Mouse (Mus musculus): ENCODE measurements at regions not wholly inside any gene's neighbourhood (a gene's known extent, or its start where the extent isn't known, plus 50 kb on each side); places are given as distances from the start of the nearest gene placed in this dataset.

- DNase-seq (ENCODE audit: low spot score in 2 of 2), result peak in 1 of 2 experiments; percentile 24
- intact Hi-C loops (cut with DNase I), result no loop called here
Measured at GRCm38 (mm10) chr14:109708733-109709132, 794.8 kb upstream of the Slitrk1 start.

DNA sequence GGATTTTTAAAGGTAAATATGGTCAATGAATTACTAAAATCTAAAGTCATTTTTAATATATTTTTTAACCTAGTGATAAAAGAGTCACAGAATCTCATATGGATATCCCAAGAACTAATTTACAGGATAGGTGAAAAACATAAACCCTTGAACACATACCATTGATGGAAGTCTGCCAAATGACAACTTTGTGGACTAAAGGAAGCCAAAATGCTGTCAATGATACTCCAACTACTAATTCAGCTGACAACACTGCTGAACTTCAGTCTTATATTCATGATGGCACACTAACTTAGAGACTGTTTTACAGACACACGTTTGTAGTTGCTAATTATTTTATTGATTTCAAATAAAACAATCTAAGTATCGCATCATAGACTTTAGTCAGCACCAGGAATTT, 786.3 kb upstream of the Slitrk1 start:
- intact Hi-C loops (cut with DNase I), result no loop called here

DNA sequence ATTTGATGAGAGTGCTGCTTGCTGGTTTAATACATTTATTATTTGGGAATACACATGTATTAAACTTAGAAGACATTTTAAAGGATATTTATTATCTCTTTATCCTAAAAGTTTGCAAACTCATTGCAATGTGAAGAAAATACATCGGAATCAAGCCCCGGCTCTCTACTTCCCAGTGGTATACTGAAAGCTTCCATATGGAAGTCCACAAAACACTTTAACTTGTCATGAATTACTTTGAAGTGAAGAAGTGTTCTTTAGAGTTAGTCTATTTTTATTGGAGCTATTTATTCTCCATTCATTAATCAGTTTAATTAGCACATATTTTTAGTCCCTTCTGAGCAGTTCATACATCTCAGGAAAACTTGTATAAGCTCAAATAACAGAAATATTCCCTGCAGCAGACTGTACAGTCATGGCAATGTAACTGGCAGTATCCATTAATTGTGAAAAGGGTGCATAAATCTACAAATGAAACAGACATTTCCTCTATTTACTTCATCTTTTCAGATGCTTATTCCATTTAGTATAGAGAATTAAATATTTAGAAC, 754.7 kb upstream of the Slitrk1 start:
- intact Hi-C loops (cut with DNase I), result no loop called here
- no peak for DNase-seq (ENCODE audit: low spot score in 2 of 2)

More for the DNA sequence above, 786.3 kb upstream of the Slitrk1 start:
- DNase-seq (ENCODE audit: low spot score in 2 of 2), result no peak

- intact Hi-C loops (cut with DNase I), result no loop called here
- no peak for DNase-seq (ENCODE audit: low spot score in 2 of 2)
Measured at GRCm38 (mm10) chr14:109668076-109668475, 754.1 kb upstream of the Slitrk1 start.

GRCm38 (mm10) chr14:109663503-109664039, 749.6 kb upstream of the Slitrk1 start:
- DNase-seq (ENCODE audit: low spot score in 2 of 2), result no peak
- intact Hi-C loops (cut with DNase I), result no loop called here

DNA sequence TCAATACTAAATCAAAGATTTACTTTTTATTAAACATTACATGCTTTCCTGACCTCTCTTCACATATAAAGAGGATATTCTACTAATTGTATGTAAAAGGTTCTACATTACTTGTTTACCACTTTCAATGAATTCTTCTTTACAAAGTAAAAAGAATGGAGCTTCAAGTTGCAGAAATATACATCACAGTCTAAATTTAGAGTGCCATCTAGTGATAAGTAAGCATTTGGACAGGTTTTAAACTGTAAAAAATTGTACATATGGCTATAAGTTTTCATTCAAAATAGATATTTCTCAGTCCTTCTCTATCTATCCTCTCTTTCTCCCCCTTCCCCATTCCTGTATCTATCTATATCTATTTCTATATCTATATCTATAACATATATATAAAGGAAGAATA, 746.4 kb upstream of the Slitrk1 start:
- DNase-seq (ENCODE audit: low spot score in 2 of 2), result no peak
- intact Hi-C loops (cut with DNase I), result no loop called here

DNA sequence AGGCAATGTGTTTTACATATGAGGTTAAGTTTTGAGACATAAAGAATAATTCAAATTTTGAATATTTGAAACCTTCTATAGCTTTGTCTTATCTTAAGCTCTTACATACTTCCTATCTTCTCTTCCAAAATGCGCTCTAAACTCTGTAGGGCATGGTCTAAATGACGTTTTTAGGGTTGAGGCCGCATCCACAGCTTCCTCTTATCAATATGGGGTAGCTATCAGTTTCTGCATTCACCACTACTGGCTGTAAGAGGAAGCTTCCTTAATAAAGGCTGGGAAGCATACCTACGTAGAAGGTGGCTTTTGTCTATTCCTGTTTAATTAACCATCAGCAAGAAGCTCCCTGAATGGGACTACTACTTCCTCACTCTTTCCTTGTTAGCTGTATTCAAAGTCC, 734.6 kb upstream of the Slitrk1 start:
- intact Hi-C loops (cut with DNase I), result no loop called here
- no peak for DNase-seq (ENCODE audit: low spot score in 2 of 2)
